Mouse (Mus musculus) embryonic facial prominence, embryonic 10.5 days (tissue): Measurements from ENCODE around the gene Myo10. TPM values are rescaled to one million over a fixed set of nuclear protein-coding genes. Genes with fewer than 3 reads are reported as not detected.

ENCODE experiments used
- DNase-seq: peaks from one replicate; pipeline ENCODE4 v3.0.0-alpha.2; 2017; ENCODE audit warnings: low spot score
- H3K27ac ChIP-seq: fragments of 300-500 bp; sonication (generic); replicated peaks from 2 replicates; pipeline ENCODE4 v1.5.1; 2016; ENCODE audit warnings: mild to moderate bottlenecking
- H3K27me3 ChIP-seq: fragments of 300-500 bp; sonication (generic); replicated peaks from 2 replicates; pipeline ENCODE4 v1.6.1; 2016; ENCODE audit warnings: low read depth, mild to moderate bottlenecking; ENCODE audit not compliant: poor library complexity, severe bottlenecking
- H3K36me3 ChIP-seq: fragments of 300-500 bp; sonication (generic); replicated peaks from 2 replicates; pipeline ENCODE4 v1.6.1; 2016; ENCODE audit warnings: mild to moderate bottlenecking, moderate library complexity
- H3K4me1 ChIP-seq: fragments of 300-500 bp; sonication (generic); 2 replicates; pipeline ENCODE4 v1.6.1; 2016
- H3K4me3 ChIP-seq: fragments of 300-500 bp; sonication (generic); 2 replicates; pipeline ENCODE4 v1.5.1; 2016; ENCODE audit warnings: mild to moderate bottlenecking, moderate library complexity
- H3K9me3 ChIP-seq: fragments of 300-500 bp; sonication (generic); 2 replicates; pipeline ENCODE4 v1.6.1; 2016; ENCODE audit warnings: mild to moderate bottlenecking
- WGBS: fragments of 180-500 bp; shearing (Covaris S2); methylation state at CpG from one replicate; pipeline ENCODE4 v1.1.7; 2016; 5-methylcytosine and 5-hydroxymethylcytosine counted together
- polyA plus RNA-seq: library from polyadenylated mRNA; unstranded; fragments of >200 nt; fragmentation: Nextera tagmentation; extraction: Ambion mirVana; gene quantifications from 2 replicates; pipeline ENCODE4 v1.2.1, GENCODE M21; 2016

The Myo10 gene
- polyA plus RNA-seq, 1 experiment from 2014 or later = 44.2 TPM

GRCm38 (mm10) chr15:25754342-25754951, 132.1 kb downstream of the Myo10 start:
- peaks cover 23% of the 10 kb centered on the region for H3K36me3 ChIP-seq
- peak overlapping the region; percentile 49 for H3K4me3 ChIP-seq
- peak overlapping the region; percentile 81 for H3K27ac ChIP-seq
- H3K9me3 ChIP-seq = peaks cover 8% of the 10 kb centered on the region; the same call in 1 of the 2 replicates
- 28% methylated on average over 13 of the region's 13 CpGs for WGBS
- no peaks in the 10 kb centered on the region for H3K27me3 ChIP-seq
- peaks cover 59% of the 10 kb centered on the region for H3K4me1 ChIP-seq
- no peak for DNase-seq

- peak overlapping the region; percentile 81 for H3K27ac ChIP-seq
- H3K4me1 ChIP-seq = peaks cover 66% of the 10 kb centered on the region
- H3K36me3 ChIP-seq = peaks cover 20% of the 10 kb centered on the region
- peaks cover 8% of the 10 kb centered on the region; the same call in 1 of the 2 replicates for H3K9me3 ChIP-seq
- H3K4me3 ChIP-seq = peak overlapping the region; percentile 49; the same call in 1 of the 2 replicates
- no peaks in the 10 kb centered on the region for H3K27me3 ChIP-seq
- 51% methylated on average over 6 of the region's 6 CpGs for WGBS
- no peak for DNase-seq
Measured at GRCm38 (mm10) chr15:25755536-25755935, 133.2 kb downstream of the Myo10 start.

- peak overlapping the region; percentile 81 for H3K27ac ChIP-seq
- 41% methylated on average over 3 of the region's 3 CpGs for WGBS
- no peak for DNase-seq
- no peaks in the 10 kb centered on the region for H3K27me3 ChIP-seq
- peaks cover 66% of the 10 kb centered on the region for H3K4me1 ChIP-seq
- peak overlapping the region; percentile 49; the same call in 1 of the 2 replicates for H3K4me3 ChIP-seq
- peaks cover 8% of the 10 kb centered on the region; the same call in 1 of the 2 replicates for H3K9me3 ChIP-seq
- peaks cover 15% of the 10 kb centered on the region for H3K36me3 ChIP-seq
Measured at GRCm38 (mm10) chr15:25756072-25756471, 133.7 kb downstream of the Myo10 start.

GRCm38 (mm10) chr15:25758037-25758436, 135.7 kb downstream of the Myo10 start:
- H3K27me3 ChIP-seq = no peaks in the 10 kb centered on the region
- no peak for DNase-seq
- peaks cover 13% of the 10 kb centered on the region for H3K36me3 ChIP-seq
- 38% methylated on average over 10 of the region's 10 CpGs for WGBS
- H3K4me3 ChIP-seq = peak overlapping the region; percentile 42
- H3K9me3 ChIP-seq = peaks cover 8% of the 10 kb centered on the region; the same call in 1 of the 2 replicates
- peak overlapping the region; percentile 81 for H3K27ac ChIP-seq
- H3K4me1 ChIP-seq = peaks cover 74% of the 10 kb centered on the region

GRCm38 (mm10) chr15:25758500-25759086, 136.3 kb downstream of the Myo10 start:
- WGBS = 48% methylated on average over 15 of the region's 15 CpGs
- Histone ChIP-seq H3K27me3 (no peaks in the 10 kb centered on the region), H3K9me3 (peaks cover 8% of the 10 kb centered on the region; the same call in 1 of the 2 replicates), H3K27ac (peak overlapping the region; percentile 81), H3K36me3 (peaks cover 17% of the 10 kb centered on the region), H3K4me1 (peaks cover 78% of the 10 kb centered on the region), H3K4me3 (peak overlapping the region; percentile 42)
- peak; percentile 68 for DNase-seq

- H3K36me3 ChIP-seq = peaks cover 30% of the 10 kb centered on the region
- WGBS = 75% methylated on average over 5 of the region's 5 CpGs
- peak overlapping the region; percentile 81 for H3K27ac ChIP-seq
- H3K9me3 ChIP-seq = peaks cover 8% of the 10 kb centered on the region; the same call in 1 of the 2 replicates
- DNase-seq = no peak
- peaks cover 86% of the 10 kb centered on the region for H3K4me1 ChIP-seq
- H3K4me3 ChIP-seq = peak overlapping the region; percentile 42
- H3K27me3 ChIP-seq = no peaks in the 10 kb centered on the region
Measured at GRCm38 (mm10) chr15:25760304-25760703, 138.0 kb downstream of the Myo10 start.

GRCm38 (mm10) chr15:25761049-25761448, 138.7 kb downstream of the Myo10 start:
- Histone ChIP-seq H3K9me3 (peaks cover 7% of the 10 kb centered on the region; the same call in 1 of the 2 replicates), H3K36me3 (peaks cover 28% of the 10 kb centered on the region), H3K27me3 (no peaks in the 10 kb centered on the region), H3K4me1 (peaks cover 87% of the 10 kb centered on the region), H3K4me3 (no peak overlapping the region), H3K27ac (peak overlapping the region; percentile 68)
- WGBS = 64% methylated on average over 2 of the region's 2 CpGs
- DNase-seq = no peak

- H3K4me3 ChIP-seq = 0 out of 2 replicates have a peak overlapping the region, but pooled peaks have one; percentile 17
- 14% methylated on average over 8 of the region's 8 CpGs for WGBS
- H3K36me3 ChIP-seq = peaks cover 21% of the 10 kb centered on the region
- H3K4me1 ChIP-seq = peaks cover 83% of the 10 kb centered on the region
- H3K27ac ChIP-seq = peak overlapping the region; percentile 68
- no peaks in the 10 kb centered on the region for H3K27me3 ChIP-seq
- no peaks in the 10 kb centered on the region for H3K9me3 ChIP-seq
- peak; percentile 57 for DNase-seq
Measured at GRCm38 (mm10) chr15:25761800-25762211, 139.5 kb downstream of the Myo10 start.

GRCm38 (mm10) chr15:25762306-25762705, 140.0 kb downstream of the Myo10 start:
- WGBS = 15% methylated on average over 8 of the region's 8 CpGs
- Histone ChIP-seq H3K4me3 (peak overlapping the region; percentile 17; the same call in 1 of the 2 replicates), H3K27ac (peak overlapping the region; percentile 68), H3K27me3 (no peaks in the 10 kb centered on the region), H3K36me3 (peaks cover 21% of the 10 kb centered on the region), H3K4me1 (peaks cover 84% of the 10 kb centered on the region), H3K9me3 (no peaks in the 10 kb centered on the region)
- peak; percentile 73 for DNase-seq

- Histone ChIP-seq H3K9me3 (no peaks in the 10 kb centered on the region), H3K4me1 (peaks cover 88% of the 10 kb centered on the region), H3K4me3 (peak overlapping the region; percentile 14; the same call in 1 of the 2 replicates), H3K36me3 (peaks cover 21% of the 10 kb centered on the region), H3K27ac (peak overlapping the region; percentile 68), H3K27me3 (no peaks in the 10 kb centered on the region)
- no peak for DNase-seq
- WGBS = 52% methylated on average over 7 of the region's 7 CpGs
Measured at GRCm38 (mm10) chr15:25763106-25763505, 140.8 kb downstream of the Myo10 start.

- 76% methylated on average over 13 of the region's 13 CpGs for WGBS
- Histone ChIP-seq H3K4me1 (peaks cover 89% of the 10 kb centered on the region), H3K27ac (peak overlapping the region; percentile 59), H3K9me3 (no peaks in the 10 kb centered on the region), H3K4me3 (no peak overlapping the region), H3K36me3 (peaks cover 22% of the 10 kb centered on the region), H3K27me3 (no peaks in the 10 kb centered on the region)
- no peak for DNase-seq
Measured at GRCm38 (mm10) chr15:25764653-25765352, 142.5 kb downstream of the Myo10 start.

GRCm38 (mm10) chr15:25767777-25768176, 145.5 kb downstream of the Myo10 start:
- Histone ChIP-seq H3K27me3 (no peaks in the 10 kb centered on the region), H3K4me3 (no peak overlapping the region), H3K4me1 (peaks cover 77% of the 10 kb centered on the region), H3K36me3 (peaks cover 35% of the 10 kb centered on the region), H3K9me3 (no peaks in the 10 kb centered on the region), H3K27ac (peak overlapping the region; percentile 69)
- DNase-seq = no peak
- 63% methylated on average over 6 of the region's 6 CpGs for WGBS
